Mouse (Mus musculus) cerebellum, adult 2 months (tissue): ENCODE measurements around the gene Angpt4. TPM values are rescaled to one million over a fixed set of nuclear protein-coding genes. Genes with fewer than 3 reads are reported as not detected.

ENCODE experiments used
- DNase-seq, 2 experiments: peaks; one replicate each; pipeline ENCODE4 v3.0.0; 2021
- H3K27ac ChIP-seq: fragments of 200-500 bp; 2 replicates; pipeline ENCODE4 v1.5.1; 2012; ENCODE audit warnings: low read length, control low read depth, inconsistent platforms; ENCODE audit not compliant: insufficient read depth
- H3K27me3 ChIP-seq: fragments of 200-500 bp; 2 replicates; pipeline ENCODE4 v1.6.1; 2012; ENCODE audit warnings: inconsistent platforms, mild to moderate bottlenecking, low read length, moderate library complexity; ENCODE audit not compliant: control insufficient read depth, insufficient read depth
- H3K4me1 ChIP-seq: fragments of 200-500 bp; 2 replicates; pipeline ENCODE4 v1.6.1; 2011; ENCODE audit warnings: low read length; ENCODE audit not compliant: control insufficient read depth, insufficient read depth
- H3K4me3 ChIP-seq: fragments of 200-500 bp; replicated peaks from 2 replicates; pipeline ENCODE3; 2011; ENCODE audit warnings: mild to moderate bottlenecking, low read depth, low read length, control low read depth; ENCODE audit not compliant: insufficient read depth
- CTCF ChIP-seq: fragments of 200-500 bp; IDR thresholded peaks from 2 replicates; pipeline ENCODE4 v1.5.1; 2011; ENCODE audit warnings: low read depth, mild to moderate bottlenecking, control low read depth, low read length, moderate library complexity, borderline replicate concordance; ENCODE audit not compliant: insufficient read depth
- POLR2A ChIP-seq: fragments of 200-500 bp; IDR thresholded peaks from 2 replicates; pipeline ENCODE4 v1.6.1; 2011; ENCODE audit warnings: low read length, control low read depth, borderline replicate concordance; ENCODE audit not compliant: insufficient read depth
- WGBS: fragments of 180-500 bp; shearing (Covaris S2); methylation state at CpG from one replicate; pipeline ENCODE4 v1.1.7; 2018; 5-methylcytosine and 5-hydroxymethylcytosine counted together
- polyA plus RNA-seq: library from polyadenylated mRNA; depleted of rRNA; stranded (reverse); fragments of >200 nt; gene quantifications from 2 replicates; pipeline ENCODE4 v1.2.3, GENCODE M21; 2012

The Angpt4 gene
- polyA plus RNA-seq, 1 experiment, result 0.23 TPM

GRCm38 (mm10) chr2:151980355-151980693 lies 69.3 kb downstream of the Angpt4 start:
- TF ChIP-seq POLR2A (no peak), CTCF (no peak)
- Histone ChIP-seq H3K4me1 (peaks cover 18% of the 10 kb centered on the region; the same call in 1 of the 2 replicates), H3K27ac (no peak overlapping the region), H3K27me3 (no peaks in the 10 kb centered on the region), H3K4me3 (peak overlapping the region; percentile 93)
- WGBS, result 16% methylated on average over 3 of the region's 3 CpGs
- DNase-seq, result no peak

GRCm38 (mm10) chr2:151981268-151981667 lies 70.3 kb downstream of the Angpt4 start:
- no peak for DNase-seq
- Histone ChIP-seq H3K4me1 (peaks cover 18% of the 10 kb centered on the region; the same call in 1 of the 2 replicates), H3K27me3 (no peaks in the 10 kb centered on the region), H3K27ac (no peak overlapping the region), H3K4me3 (no peak overlapping the region)
- TF ChIP-seq POLR2A (no peak), CTCF (no peak)
- 73% methylated on average over 6 of the region's 6 CpGs for WGBS

GRCm38 (mm10) chr2:151982476-151982875 lies 71.5 kb downstream of the Angpt4 start:
- Histone ChIP-seq H3K4me1 (peaks cover 11% of the 10 kb centered on the region; the same call in 1 of the 2 replicates), H3K4me3 (no peak overlapping the region), H3K27ac (no peak overlapping the region), H3K27me3 (no peaks in the 10 kb centered on the region)
- DNase-seq, result no peak
- TF ChIP-seq CTCF (no peak), POLR2A (no peak)

GRCm38 (mm10) chr2:151984019-151984418 lies 73.0 kb downstream of the Angpt4 start:
- no peaks in the 10 kb centered on the region for H3K27me3 ChIP-seq
- DNase-seq, result no peak
- WGBS, result 81% methylated on average over 9 of the region's 9 CpGs
- TF ChIP-seq CTCF, result no peak
- no peak for TF ChIP-seq POLR2A
- H3K27ac ChIP-seq, result no peak overlapping the region
- peaks cover 3% of the 10 kb centered on the region; the same call in 1 of the 2 replicates for H3K4me1 ChIP-seq
- H3K4me3 ChIP-seq, result no peak overlapping the region

- WGBS, result 73% methylated on average over 7 of the region's 7 CpGs
- no peaks in the 10 kb centered on the region for H3K27me3 ChIP-seq
- H3K4me3 ChIP-seq, result no peak overlapping the region
- no peak overlapping the region for H3K27ac ChIP-seq
- peaks cover under 1% of the 10 kb centered on the region; the same call in 1 of the 2 replicates for H3K4me1 ChIP-seq
- no peak for DNase-seq
- TF ChIP-seq CTCF, result no peak
- no peak for TF ChIP-seq POLR2A
Measured at GRCm38 (mm10) chr2:151985426-151986172, 74.6 kb downstream of the Angpt4 start.

- 87% methylated on average over 8 of the region's 8 CpGs for WGBS
- peaks cover 5% of the 10 kb centered on the region; the same call in 1 of the 2 replicates for H3K4me1 ChIP-seq
- DNase-seq, result no peak
- TF ChIP-seq POLR2A, result no peak
- no peak for TF ChIP-seq CTCF
- H3K4me3 ChIP-seq, result no peak overlapping the region
- H3K27ac ChIP-seq, result no peak overlapping the region
- H3K27me3 ChIP-seq, result no peaks in the 10 kb centered on the region
Measured at GRCm38 (mm10) chr2:151986958-151987357, 75.9 kb downstream of the Angpt4 start.

DNA sequence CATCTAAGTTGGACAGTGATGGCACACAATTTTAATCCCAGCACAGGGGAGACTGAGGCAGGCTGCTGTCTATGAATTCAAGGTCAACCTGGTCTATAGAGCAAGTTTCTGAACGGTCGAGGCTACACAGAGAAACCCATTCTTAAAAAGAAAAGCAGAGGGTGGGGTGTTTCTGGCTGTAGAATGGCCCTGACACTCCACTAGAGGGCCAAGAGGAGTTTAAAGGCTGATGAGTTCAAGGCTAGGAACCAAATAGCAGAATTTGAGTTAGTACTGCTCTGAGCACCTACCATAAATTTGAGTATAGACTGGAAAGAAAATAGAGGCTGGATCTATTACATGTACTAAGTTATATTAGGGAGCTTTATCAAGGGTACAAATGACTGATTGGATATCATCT lies 78.0 kb downstream of the Angpt4 start:
- TF ChIP-seq CTCF (no peak), POLR2A (no peak)
- no peaks in the 10 kb centered on the region for H3K27me3 ChIP-seq
- WGBS, result 82% methylated on average over 2 of the region's 2 CpGs
- H3K4me3 ChIP-seq, result no peak overlapping the region
- peaks cover 5% of the 10 kb centered on the region; the same call in 1 of the 2 replicates for H3K4me1 ChIP-seq
- H3K27ac ChIP-seq, result no peak overlapping the region
- DNase-seq, result no peak

DNA sequence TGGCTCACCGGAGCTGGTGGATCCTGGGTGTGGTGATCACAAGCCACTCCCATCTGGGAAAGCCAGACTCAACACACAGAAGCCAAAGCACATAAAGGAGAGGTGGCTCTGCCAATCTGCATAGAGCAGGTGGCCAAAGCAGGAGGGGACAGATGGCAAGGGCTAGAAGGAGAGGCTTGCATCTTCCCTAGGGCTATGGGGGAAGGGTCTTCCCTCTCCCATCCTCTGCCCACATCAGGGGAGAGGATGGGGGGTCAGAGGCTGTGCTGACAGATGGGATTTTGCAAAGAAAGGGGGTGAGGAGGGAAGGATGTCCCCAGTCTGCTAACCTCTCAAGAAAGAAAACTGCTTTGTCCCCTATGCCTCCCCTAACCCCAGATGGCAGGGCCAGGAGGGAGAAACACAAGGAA lies 80.0 kb downstream of the Angpt4 start:
- DNase-seq, result peak in 1 of 2 experiments; percentile 58
- Histone ChIP-seq H3K27me3 (no peaks in the 10 kb centered on the region), H3K27ac (no peak overlapping the region), H3K4me3 (no peak overlapping the region), H3K4me1 (peaks cover 5% of the 10 kb centered on the region; the same call in 1 of the 2 replicates)
- TF ChIP-seq CTCF (no peak), POLR2A (no peak)
- 12% methylated on average over 1 of the region's 1 CpGs for WGBS
